Mouse (Mus musculus): ENCODE results near the gene Rfx5.

Gene Rfx5

GRCm38 (mm10) chr3:95002569-95002968 is 48.7 kb downstream of the Rfx5 start:
- no peak for DNase-seq

GRCm38 (mm10) chr3:95003273-95003672 is 49.4 kb downstream of the Rfx5 start:
- DNase-seq: no peak

DNA sequence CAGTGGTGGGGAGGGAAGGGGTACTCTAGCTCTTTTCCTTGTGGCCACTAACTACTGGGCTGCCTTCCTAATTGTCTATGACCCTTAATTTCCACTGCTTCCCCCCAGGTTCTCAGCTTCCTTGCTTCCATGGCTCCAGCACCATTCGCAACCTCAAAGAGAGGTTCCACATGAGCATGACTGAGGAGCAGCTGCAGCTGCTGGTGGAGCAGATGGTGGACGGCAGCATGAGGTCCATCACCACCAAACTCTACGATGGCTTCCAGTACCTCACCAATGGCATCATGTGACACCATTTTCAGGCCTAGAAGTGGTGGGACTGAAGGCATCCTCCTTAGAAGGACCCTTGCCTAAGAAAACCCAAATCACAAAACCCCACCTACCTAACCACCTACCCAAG is 51.8 kb downstream of the Rfx5 start:
- DNase-seq: no peak

DNA sequence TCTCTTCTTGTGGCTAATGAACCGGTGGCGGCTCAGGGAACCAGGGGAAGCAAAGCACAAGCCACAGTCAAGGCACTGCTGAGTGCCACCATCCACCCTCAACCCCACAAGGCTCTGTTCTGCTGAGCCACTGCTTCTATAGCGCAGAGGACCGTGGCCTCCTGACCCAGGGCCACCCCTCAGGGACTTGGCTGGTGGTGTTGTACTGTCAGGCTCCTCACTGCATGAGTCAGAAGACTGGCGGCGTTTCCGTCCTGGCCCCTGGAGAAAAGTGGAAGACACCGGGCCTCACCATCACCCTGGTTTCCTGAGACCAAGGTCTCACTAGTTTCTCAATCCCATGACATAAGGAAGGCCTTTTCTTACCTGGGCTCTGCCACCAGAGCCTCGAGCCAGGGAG is 53.8 kb downstream of the Rfx5 start:
- DNase-seq: no peak

DNA sequence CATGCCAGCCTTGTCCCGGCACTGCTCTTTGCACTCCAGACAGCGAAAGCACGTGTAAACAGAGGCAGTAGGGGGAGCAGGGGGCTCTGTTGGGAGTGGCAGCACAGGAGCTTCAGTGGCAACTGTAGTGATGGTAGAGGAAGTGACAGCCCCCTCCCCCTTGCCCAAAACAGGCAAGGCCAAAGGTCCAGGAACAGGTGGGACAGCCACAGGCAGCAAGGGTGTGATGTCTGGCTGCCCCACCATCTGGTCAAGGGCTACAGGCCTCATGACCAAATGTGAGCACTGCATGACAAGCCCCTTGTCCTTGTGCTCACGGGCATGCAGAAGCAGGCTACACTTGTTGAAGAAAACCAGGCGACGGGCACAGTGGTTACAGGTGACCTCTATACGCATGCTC is 56.5 kb downstream of the Rfx5 start:
- no peak for DNase-seq

All from cerebellum, adult 8-10 months (tissue).